Mouse (Mus musculus): ENCODE data around the gene Babam2.
"Not testable (repeated sequence)": the region's sequence is repeated elsewhere in the genome, so short reads cannot be mapped to it uniquely, and the experiment has no call there.

The Babam2 gene

GRCm38 (mm10) chr5:31839973-31840372, 142.5 kb downstream of the Babam2 start:
- DNase-seq, result no peak

DNA sequence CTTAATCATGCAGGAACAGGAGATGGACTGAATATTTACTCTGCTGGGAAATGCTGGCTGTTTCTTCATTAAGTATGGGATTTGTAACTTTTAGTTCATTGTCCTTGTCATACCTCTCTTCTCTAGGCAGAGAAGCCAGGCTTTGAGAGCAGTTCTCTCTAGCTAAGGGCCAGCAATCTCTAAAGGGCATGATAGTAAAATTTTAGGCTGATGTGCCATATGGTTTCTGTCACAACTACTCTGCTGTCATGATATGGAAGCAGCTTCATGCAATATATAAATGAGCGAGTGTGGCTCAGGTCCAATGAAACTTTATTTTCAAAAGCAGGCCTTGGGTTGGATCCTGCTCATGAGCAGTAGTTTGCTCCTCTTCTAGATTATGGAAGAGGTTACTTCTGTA, 142.9 kb downstream of the Babam2 start:
- DNase-seq, result no peak

DNA sequence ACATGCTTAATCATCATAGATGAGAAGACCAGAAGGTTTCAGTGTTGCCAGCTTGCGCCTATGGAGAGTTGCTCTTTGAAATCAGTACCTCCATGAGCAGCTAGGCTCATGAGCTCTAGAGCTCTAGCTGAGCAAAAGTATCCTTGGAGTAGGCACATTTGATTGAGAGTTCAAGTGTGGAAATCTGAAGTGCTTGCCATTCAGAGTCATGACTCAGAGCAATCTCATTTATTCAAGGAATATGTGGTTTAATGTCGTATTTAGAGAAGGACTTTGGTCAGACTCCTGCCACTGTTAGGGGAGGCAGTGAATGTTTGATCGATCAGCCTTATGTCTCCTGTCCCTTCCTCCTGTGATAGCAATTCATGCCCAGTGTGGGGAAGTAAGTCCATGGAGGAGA, 147.4 kb downstream of the Babam2 start:
- no peak for DNase-seq

GRCm38 (mm10) chr5:31846971-31847370, 149.5 kb downstream of the Babam2 start:
- no peak for DNase-seq

GRCm38 (mm10) chr5:31848995-31849394, 151.5 kb downstream of the Babam2 start:
- no peak for DNase-seq

- DNase-seq, result no peak
Measured at GRCm38 (mm10) chr5:31852786-31853185, 155.3 kb downstream of the Babam2 start.

GRCm38 (mm10) chr5:31853831-31854230, 156.3 kb downstream of the Babam2 start:
- no peak for DNase-seq

- not testable (repeated sequence) for DNase-seq
Measured at GRCm38 (mm10) chr5:31858877-31859276, 161.4 kb downstream of the Babam2 start.

DNA sequence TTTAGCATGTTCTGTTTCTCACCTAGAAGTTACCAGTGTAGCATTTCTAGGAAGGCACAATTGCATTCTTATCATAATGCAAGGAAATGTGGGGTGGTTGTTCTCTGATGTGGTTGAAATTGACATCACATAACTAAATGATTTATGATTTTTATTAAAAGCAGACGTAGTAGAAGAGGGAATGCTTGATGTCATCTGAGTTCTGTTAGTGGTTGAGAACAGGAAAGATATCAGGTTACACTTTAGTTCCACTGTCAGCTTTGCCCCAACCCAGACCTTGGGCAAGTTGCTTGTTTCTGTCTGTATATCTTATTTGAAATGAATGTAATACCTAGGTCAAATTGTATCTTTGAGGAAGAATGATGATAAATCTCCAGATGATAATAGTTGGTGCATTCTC, 162.9 kb downstream of the Babam2 start:
- no peak for DNase-seq

DNA sequence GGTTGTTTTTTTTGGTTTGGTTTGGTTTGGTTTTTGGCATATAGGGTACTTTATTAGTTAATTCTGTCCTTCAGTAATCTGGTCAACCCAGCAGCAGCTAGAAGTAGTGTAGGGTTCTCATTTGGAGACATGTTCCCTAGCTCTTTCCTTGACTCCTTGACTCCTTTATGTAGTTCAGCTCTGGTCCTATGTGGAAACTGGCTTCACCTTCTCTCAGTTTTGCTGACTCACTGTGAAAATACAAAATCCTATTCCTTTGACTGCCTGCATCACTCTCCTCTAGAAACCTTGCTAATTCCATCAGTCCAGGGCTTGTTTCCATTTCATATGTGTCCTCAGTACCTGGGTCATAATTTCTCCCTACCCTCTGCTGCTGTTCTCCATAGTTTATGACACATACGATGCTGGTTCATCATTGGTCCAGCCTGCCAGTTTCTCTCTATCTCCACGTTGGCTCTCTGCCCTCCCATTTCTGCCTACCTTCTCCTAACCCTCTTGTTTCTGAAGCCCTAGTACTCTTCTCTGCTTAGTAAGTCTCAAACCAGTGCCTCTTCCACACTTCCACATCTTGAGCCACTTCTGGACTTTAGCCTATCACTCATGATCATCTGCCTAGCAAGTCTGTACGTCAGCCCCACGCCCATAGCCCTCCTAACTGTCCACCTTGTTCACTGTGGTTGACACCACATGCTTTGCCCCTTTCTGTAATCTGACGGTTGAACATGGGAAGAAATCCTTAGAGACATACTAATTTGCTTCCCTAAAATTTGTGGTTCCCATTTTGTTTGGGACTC, 163.5 kb downstream of the Babam2 start:
- DNase-seq, result no peak

GRCm38 (mm10) chr5:31862753-31863468, 165.4 kb downstream of the Babam2 start:
- DNase-seq, result no peak

GRCm38 (mm10) chr5:31864095-31864494, 166.6 kb downstream of the Babam2 start:
- DNase-seq, result no peak

- DNase-seq, result no peak
Measured at GRCm38 (mm10) chr5:31866071-31866470, 168.6 kb downstream of the Babam2 start.

DNA sequence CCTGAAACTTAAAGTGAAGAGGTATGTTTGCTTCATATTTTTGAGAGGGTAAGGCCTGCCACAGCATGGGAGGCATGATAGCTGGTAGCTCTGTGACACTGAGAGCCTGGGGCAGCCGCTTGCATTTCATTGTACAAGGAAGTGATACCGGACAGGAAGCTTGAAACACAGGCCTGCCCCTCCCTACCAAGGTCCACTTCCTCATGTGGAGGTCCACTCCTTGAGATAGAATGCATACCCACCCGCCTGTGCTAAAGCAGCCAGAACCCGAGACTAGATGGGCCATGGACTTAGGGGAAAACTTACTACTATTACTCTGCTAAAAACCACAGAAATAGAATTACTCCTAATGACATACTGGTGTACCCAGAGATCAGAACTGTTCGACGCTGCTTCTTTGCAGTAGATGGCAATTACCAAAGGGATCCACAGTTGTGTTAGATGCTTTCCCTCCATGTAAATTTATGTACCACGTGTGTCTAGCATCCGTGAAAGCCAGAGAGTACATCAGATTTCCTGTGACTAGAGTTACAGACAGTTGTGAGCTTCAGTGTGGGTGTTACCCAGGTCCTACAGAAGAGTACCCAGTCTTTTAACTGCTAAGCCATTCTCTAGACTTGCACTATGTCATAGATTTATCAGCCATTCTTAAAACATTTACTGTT, 173.5 kb downstream of the Babam2 start:
- DNase-seq, result no peak

DNA sequence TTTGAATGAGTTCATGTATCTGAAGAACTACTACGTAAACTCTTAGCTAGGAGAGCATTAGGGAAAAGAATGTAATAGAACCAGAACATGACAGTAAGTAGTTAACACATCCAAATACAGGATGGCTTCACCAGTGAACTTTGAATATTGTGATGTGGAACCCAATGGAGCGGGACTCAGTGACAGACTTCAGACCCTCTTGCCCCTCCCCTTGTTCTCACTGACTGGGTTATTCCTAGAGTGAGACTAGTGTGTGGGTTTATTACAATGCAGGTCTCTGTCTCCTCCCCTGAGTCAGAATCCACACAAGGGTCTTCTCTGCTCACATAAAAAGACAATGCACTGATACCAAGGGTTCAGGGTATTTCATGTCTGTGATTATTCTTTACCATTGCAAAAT, 175.8 kb downstream of the Babam2 start:
- DNase-seq, result no peak

GRCm38 (mm10) chr5:31874543-31874942, 177.1 kb downstream of the Babam2 start:
- DNase-seq, result no peak

DNA sequence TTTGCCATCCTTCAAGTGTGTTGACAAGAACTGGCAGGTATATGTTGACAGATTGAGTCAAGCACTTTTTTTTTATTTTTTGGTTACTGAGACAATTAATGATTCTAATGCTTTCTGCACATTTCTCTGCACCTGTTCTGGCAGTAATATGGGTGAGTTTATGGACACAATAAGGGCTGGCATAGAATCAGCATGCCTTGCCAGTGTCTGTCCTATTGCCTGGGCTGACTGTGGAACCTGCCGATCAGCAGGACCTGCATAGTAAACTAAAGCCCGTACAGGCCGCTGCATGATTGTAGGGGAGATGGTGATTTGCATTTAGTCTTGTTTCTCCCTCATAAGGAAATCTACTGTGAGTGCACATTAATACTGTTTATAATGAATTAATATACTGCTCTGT, 178.0 kb downstream of the Babam2 start:
- DNase-seq, result no peak

GRCm38 (mm10) chr5:31876216-31876974, 178.9 kb downstream of the Babam2 start:
- no peak for DNase-seq

GRCm38 (mm10) chr5:31880457-31880856, 183.0 kb downstream of the Babam2 start:
- no peak for DNase-seq

DNA sequence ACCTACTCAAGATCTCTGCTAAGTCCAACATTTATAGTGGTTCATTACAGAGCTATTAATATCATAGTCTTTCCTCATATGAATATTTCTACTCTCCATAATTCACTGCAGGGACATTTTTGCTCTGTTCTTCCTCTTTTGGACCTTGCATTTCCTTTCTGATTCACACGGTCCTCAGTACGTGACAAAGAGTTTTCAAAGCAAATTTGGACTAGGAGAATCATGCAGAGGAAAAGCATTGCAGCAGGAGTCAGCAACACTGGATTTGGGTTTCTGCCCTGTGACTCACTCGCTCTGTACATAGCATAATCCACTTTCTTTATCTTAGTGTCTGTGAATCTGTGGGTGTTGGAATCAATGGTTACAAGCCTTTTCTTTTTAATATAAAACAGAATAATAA, 184.8 kb downstream of the Babam2 start:
- DNase-seq, result no peak

DNA sequence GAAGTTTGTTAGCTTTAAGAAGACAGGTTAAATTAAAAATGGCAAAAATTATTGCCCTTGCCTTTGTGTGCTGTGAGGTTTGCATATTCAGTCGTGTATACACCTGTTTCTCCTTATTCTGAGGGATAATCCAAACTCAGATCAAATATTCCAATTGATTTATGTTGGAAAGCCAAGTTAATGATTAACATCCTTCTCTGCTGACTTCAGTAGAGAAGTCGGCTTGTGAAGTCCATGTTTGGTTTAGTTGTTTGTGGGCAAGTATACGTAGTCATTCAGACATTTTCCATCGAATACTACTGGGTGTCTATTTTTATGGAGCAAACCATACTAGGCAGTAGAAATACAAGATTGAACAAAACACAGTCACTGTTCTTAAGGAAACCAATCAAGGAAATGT, 187.5 kb downstream of the Babam2 start:
- DNase-seq, result no peak

GRCm38 (mm10) chr5:31887590-31887989, 190.1 kb downstream of the Babam2 start:
- peak; percentile 38 for DNase-seq

- no peak for DNase-seq
Measured at GRCm38 (mm10) chr5:31888341-31888740, 190.9 kb downstream of the Babam2 start.

Measured in thymus, postnatal 14 days (tissue).